Mouse (Mus musculus) erythroblast, adult 5-6 weeks (primary cell): ENCODE results near the gene Plch2. TPM values are rescaled to one million over a fixed set of nuclear protein-coding genes. Genes with fewer than 3 reads are reported as not detected.
A peak's percentile ranks its signal among the peaks of the same experiment; 100 is the strongest.

Experiments used
- ATAC-seq: replicated peaks from 2 replicates; pipeline ENCODE4 v1.8.0; 2016; ENCODE audit warnings: moderate number of reproducible peaks, mild to moderate bottlenecking, moderate TSS enrichment, inconsistent platforms; ENCODE audit not compliant: poor library complexity, low FRiP score, severe bottlenecking
- total RNA-seq, 2 experiments: library from RNA; stranded (forward) in 1 of 2; stranded (reverse) in 1 of 2; fragments of 150-400 nt in 1 of 2; fragments of 200-764, 138-1000 nt in 1 of 2; gene quantifications; 2 replicates each; pipeline versions ENCODE4 v1.2.3 to v1.2.4; 2015 to 2017; ENCODE audit warnings: low replicate concordance in 2 of 2

Gene Plch2
- total RNA-seq, 2 experiments from 2014 or later = not detected

GRCm38 (mm10) chr4:154963901-154964580 is 92.5 kb downstream of the Plch2 start, which contains the start of gene Pank4:
Pank4 (plus strand) TSS chr4:154964123.
- ATAC-seq = peak; percentile 89

GRCm38 (mm10) chr4:154963190-154963836 is 93.3 kb downstream of the Plch2 start:
- ATAC-seq = no peak

GRCm38 (mm10) chr4:154962683-154963082 is 93.9 kb downstream of the Plch2 start:
- ATAC-seq = no peak

GRCm38 (mm10) chr4:154961911-154962310 is 94.7 kb downstream of the Plch2 start:
- no peak for ATAC-seq

- ATAC-seq = no peak
These were observed 95.3 kb downstream of the Plch2 start for GRCm38 (mm10) chr4:154961226-154961738.

- no peak for ATAC-seq
These were observed 95.8 kb downstream of the Plch2 start, which contains the start of gene Hes5 for GRCm38 (mm10) chr4:154960690-154961225. Hes5 (plus strand) TSS chr4:154960923.

GRCm38 (mm10) chr4:154960021-154960689 is 96.4 kb downstream of the Plch2 start:
- ATAC-seq = no peak

- ATAC-seq = no peak
These were observed 98.0 kb downstream of the Plch2 start for GRCm38 (mm10) chr4:154958621-154959020.

GRCm38 (mm10) chr4:154958171-154958570 is 98.4 kb downstream of the Plch2 start:
- no peak for ATAC-seq

- no peak for ATAC-seq
These were observed 99.1 kb downstream of the Plch2 start for GRCm38 (mm10) chr4:154957289-154957993.

- no peak for ATAC-seq
These were observed 100.0 kb downstream of the Plch2 start for GRCm38 (mm10) chr4:154956604-154957003.

GRCm38 (mm10) chr4:154952461-154953241 is 103.9 kb downstream of the Plch2 start:
- no peak for ATAC-seq

- ATAC-seq = no peak
These were observed 107.0 kb downstream of the Plch2 start for GRCm38 (mm10) chr4:154949589-154949982.

GRCm38 (mm10) chr4:154948940-154949588 is 107.5 kb downstream of the Plch2 start:
- no peak for ATAC-seq

- no peak for ATAC-seq
These were observed 108.3 kb downstream of the Plch2 start for GRCm38 (mm10) chr4:154948066-154948939.

GRCm38 (mm10) chr4:154946319-154946718 is 110.3 kb downstream of the Plch2 start:
- no peak for ATAC-seq

- peak; percentile 96 for ATAC-seq
These were observed 112.4 kb downstream of the Plch2 start for GRCm38 (mm10) chr4:154944121-154944590.
